Mouse (Mus musculus) limb, embryonic 10.5 days (tissue): ENCODE measurements around the gene Olfr143. TPM values are rescaled to one million over a fixed set of nuclear protein-coding genes. Genes with fewer than 3 reads are reported as not detected.

Source experiments
- DNase-seq: peaks from one replicate; pipeline ENCODE4 v3.0.0-alpha.2; 2017; ENCODE audit warnings: low spot score
- H3K27ac ChIP-seq: fragments of 300-500 bp; sonication (generic); 2 replicates; pipeline ENCODE4 v1.5.1; 2016; ENCODE audit warnings: mild to moderate bottlenecking
- H3K27me3 ChIP-seq: fragments of 300-500 bp; sonication (generic); 2 replicates; pipeline ENCODE4 v1.6.1; 2016; ENCODE audit warnings: low read depth, mild to moderate bottlenecking; ENCODE audit not compliant: poor library complexity, severe bottlenecking
- H3K36me3 ChIP-seq: fragments of 300-500 bp; sonication (generic); 2 replicates; pipeline ENCODE4 v1.6.1; 2016; ENCODE audit warnings: mild to moderate bottlenecking, moderate library complexity
- H3K4me1 ChIP-seq: fragments of 300-500 bp; sonication (generic); 2 replicates; pipeline ENCODE4 v1.6.1; 2016
- H3K4me3 ChIP-seq: fragments of 300-500 bp; sonication (generic); 2 replicates; pipeline ENCODE4 v1.5.1; 2016; ENCODE audit warnings: mild to moderate bottlenecking, moderate library complexity
- H3K9me3 ChIP-seq: fragments of 300-500 bp; sonication (generic); replicated peaks from 2 replicates; pipeline ENCODE4 v1.6.1; 2016; ENCODE audit warnings: mild to moderate bottlenecking
- WGBS: fragments of 180-500 bp; shearing (Covaris S2); methylation state at CpG from one replicate; pipeline ENCODE4 v1.1.7; 2016; 5-methylcytosine and 5-hydroxymethylcytosine counted together
- polyA plus RNA-seq: library from polyadenylated mRNA; unstranded; fragments of >200 nt; fragmentation: Nextera tagmentation; extraction: Ambion mirVana; gene quantifications from 2 replicates; pipeline ENCODE4 v1.2.1, GENCODE M21; 2016

The Olfr143 gene
- not detected in 2 replicates for polyA plus RNA-seq

GRCm38 (mm10) chr9:38252474-38252873, at the start of gene Olfr143:
Gene Olfr143, plus strand, starts transcription at chr9:38252774.
- Histone ChIP-seq H3K9me3 (no peaks in the 10 kb centered on the region), H3K27ac (no peak within 1 kb of the TSS), H3K36me3 (no peaks in the 10 kb centered on the region), H3K4me3 (no peak within 1 kb of the TSS), H3K4me1 (no peaks in the 10 kb centered on the region), H3K27me3 (no peaks in the 10 kb centered on the region)
- no peak for DNase-seq

GRCm38 (mm10) chr9:38208065-38208464, 44.5 kb upstream of the Olfr143 start, which contains the start of gene Olfr893:
Gene Olfr893, plus strand, starts transcription at chr9:38208365.
- 92% methylated on average over 3 of the region's 3 CpGs for WGBS
- H3K36me3 ChIP-seq, result no peaks in the 10 kb centered on the region
- no peak within 1 kb of the TSS for H3K4me3 ChIP-seq
- no peak within 1 kb of the TSS for H3K27ac ChIP-seq
- H3K9me3 ChIP-seq, result no peaks in the 10 kb centered on the region
- DNase-seq, result no peak
- no peaks in the 10 kb centered on the region for H3K27me3 ChIP-seq
- H3K4me1 ChIP-seq, result no peaks in the 10 kb centered on the region

GRCm38 (mm10) chr9:38217755-38218154, 34.8 kb upstream of the Olfr143 start, which contains the start of gene Olfr894:
Gene Olfr894, plus strand, starts transcription at chr9:38218055.
- Histone ChIP-seq H3K27ac (no peak within 1 kb of the TSS), H3K27me3 (no peaks in the 10 kb centered on the region), H3K4me3 (no peak within 1 kb of the TSS), H3K9me3 (no peaks in the 10 kb centered on the region), H3K36me3 (no peaks in the 10 kb centered on the region), H3K4me1 (no peaks in the 10 kb centered on the region)
- DNase-seq, result no peak

- H3K4me3 ChIP-seq, result no peak within 1 kb of the TSS
- H3K4me1 ChIP-seq, result no peaks in the 10 kb centered on the region
- no peaks in the 10 kb centered on the region for H3K36me3 ChIP-seq
- H3K27me3 ChIP-seq, result no peaks in the 10 kb centered on the region
- DNase-seq, result no peak
- no peak within 1 kb of the TSS for H3K27ac ChIP-seq
- no peaks in the 10 kb centered on the region for H3K9me3 ChIP-seq
Observed at GRCm38 (mm10) chr9:38267551-38267950, 15.0 kb downstream of the Olfr143 start, which contains the start of gene Olfr895. Gene Olfr895, plus strand, starts transcription at chr9:38267851.

GRCm38 (mm10) chr9:38290807-38291206, 38.2 kb downstream of the Olfr143 start, which contains the start of gene Olfr896-ps1:
Gene Olfr896-ps1, plus strand, starts transcription at chr9:38291107.
- no peaks in the 10 kb centered on the region for H3K36me3 ChIP-seq
- no peaks in the 10 kb centered on the region for H3K4me1 ChIP-seq
- no peaks in the 10 kb centered on the region for H3K9me3 ChIP-seq
- H3K27ac ChIP-seq, result no peak within 1 kb of the TSS
- DNase-seq, result no peak
- H3K4me3 ChIP-seq, result no peak within 1 kb of the TSS
- no peaks in the 10 kb centered on the region for H3K27me3 ChIP-seq
- 94% methylated on average over 1 of the region's 1 CpGs for WGBS

Other genes starting within 250 kb of the Olfr143 start
- gene Olfr883, start 227.0 kb upstream of the Olfr143 start, polyA plus RNA-seq, result not detected in 2 replicates
- gene Olfr884, start 206.2 kb upstream of the Olfr143 start, polyA plus RNA-seq, result not detected in 2 replicates
- gene Olfr885, start 191.5 kb upstream of the Olfr143 start, polyA plus RNA-seq, result not detected in 2 replicates
- gene Olfr887, start 168.7 kb upstream of the Olfr143 start, polyA plus RNA-seq, result not detected in 2 replicates
- gene Olfr888, start 144.6 kb upstream of the Olfr143 start, polyA plus RNA-seq, result not detected in 2 replicates
- gene Olfr889, start 137.6 kb upstream of the Olfr143 start, polyA plus RNA-seq, result 0.05 and 0.16 TPM in 2 replicates
- not detected in 2 replicates for gene Olfr890, start 110.3 kb upstream of the Olfr143 start, polyA plus RNA-seq
- not detected in 2 replicates for gene Olfr891, start 72.0 kb upstream of the Olfr143 start, polyA plus RNA-seq
- not detected in 2 replicates for gene Olfr893, start 44.4 kb upstream of the Olfr143 start, polyA plus RNA-seq
- gene Olfr894, start 34.7 kb upstream of the Olfr143 start, polyA plus RNA-seq, result not detected in 2 replicates
- not detected in 2 replicates for gene Olfr895, start 15.1 kb downstream of the Olfr143 start, polyA plus RNA-seq
- gene Olfr896-ps1, start 38.3 kb downstream of the Olfr143 start, polyA plus RNA-seq, result not detected in 2 replicates
- gene Olfr25, start 76.3 kb downstream of the Olfr143 start, polyA plus RNA-seq, result not detected in 2 replicates
- gene Olfr898, start 95.6 kb downstream of the Olfr143 start, polyA plus RNA-seq, result not detected in 2 replicates
- gene Olfr250, start 114.1 kb downstream of the Olfr143 start, polyA plus RNA-seq, result not detected in 2 replicates
- not detected in 2 replicates for gene Olfr251, start 124.3 kb downstream of the Olfr143 start, polyA plus RNA-seq
- gene Olfr147, start 148.9 kb downstream of the Olfr143 start, polyA plus RNA-seq, result not detected in 2 replicates
- gene Olfr901, start 176.7 kb downstream of the Olfr143 start, polyA plus RNA-seq, result not detected in 2 replicates
- gene Olfr902, start 194.9 kb downstream of the Olfr143 start, polyA plus RNA-seq, result not detected in 2 replicates
- gene Olfr904, start 210.4 kb downstream of the Olfr143 start, polyA plus RNA-seq, result not detected in 2 replicates
- gene Olfr905, start 218.3 kb downstream of the Olfr143 start, polyA plus RNA-seq, result not detected in 2 replicates
- gene Olfr906, start 234.3 kb downstream of the Olfr143 start, polyA plus RNA-seq, result not detected in 2 replicates
- gene Olfr907, start 243.0 kb downstream of the Olfr143 start, polyA plus RNA-seq, result not detected in 2 replicates